Mouse (Mus musculus) embryonic facial prominence, embryonic 11.5 days (tissue): ENCODE results near the gene Fev. TPM values are rescaled to one million over a fixed set of nuclear protein-coding genes. Genes with fewer than 3 reads are reported as not detected.
A peak's percentile ranks its signal among the peaks of the same experiment; 100 is the strongest.

ENCODE experiments used
- ATAC-seq: fragments of 200-750 bp; cut with Nextera tagmentation; replicated peaks from 2 replicates; pipeline ENCODE4 v1.8.0; 2017; ENCODE audit warnings: low read depth; ENCODE audit not compliant: insufficient number of reproducible peaks, low FRiP score, low TSS enrichment
- DNase-seq: peaks from one replicate; pipeline ENCODE4 v3.0.0-alpha.2; 2015; ENCODE audit warnings: low spot score
- H3K27ac ChIP-seq: fragments of 300-500 bp; sonication (generic); replicated peaks from 2 replicates; pipeline ENCODE4 v1.5.1; 2014; ENCODE audit warnings: mild to moderate bottlenecking, low read depth, low read length, control low read depth
- H3K27me3 ChIP-seq: fragments of 300-500 bp; sonication (generic); 2 replicates; pipeline ENCODE4 v1.6.1; 2014; ENCODE audit warnings: mild to moderate bottlenecking, low read length, moderate library complexity, mixed read lengths; ENCODE audit not compliant: control insufficient read depth, insufficient read depth
- H3K36me3 ChIP-seq: fragments of 300-500 bp; sonication (generic); replicated peaks from 2 replicates; pipeline ENCODE4 v1.6.1; 2014; ENCODE audit warnings: low read depth, mild to moderate bottlenecking, low read length, moderate library complexity, mixed read lengths; ENCODE audit not compliant: control insufficient read depth, insufficient read depth
- H3K4me1 ChIP-seq: fragments of 300-500 bp; sonication (generic); 2 replicates; pipeline ENCODE4 v1.6.1; 2014; ENCODE audit warnings: low read length, mixed read lengths; ENCODE audit not compliant: control insufficient read depth, insufficient read depth
- H3K4me2 ChIP-seq: fragments of 300-500 bp; sonication (generic); 2 replicates; pipeline ENCODE4 v1.6.1; 2014; ENCODE audit warnings: low read depth, mild to moderate bottlenecking, control low read depth, low read length, moderate library complexity
- H3K4me3 ChIP-seq: fragments of 300-500 bp; sonication (generic); 2 replicates; pipeline ENCODE4 v1.5.1; 2014; ENCODE audit warnings: low read depth, low read length, control low read depth
- H3K9ac ChIP-seq: fragments of 300-500 bp; sonication (generic); replicated peaks from 2 replicates; pipeline ENCODE4 v1.6.1; 2014; ENCODE audit warnings: mild to moderate bottlenecking, control low read depth, low read length
- H3K9me3 ChIP-seq: fragments of 300-500 bp; sonication (generic); replicated peaks from 2 replicates; pipeline ENCODE4 v1.6.1; 2016; ENCODE audit warnings: mild to moderate bottlenecking, low read length, inconsistent platforms, mixed read lengths; ENCODE audit not compliant: control insufficient read depth
- WGBS: fragments of 180-500 bp; shearing (Covaris S2); extraction: QIAGEN DNeasy Blood & Tissue Kit; methylation state at CpG from one replicate; pipeline ENCODE4 v1.1.7; 2014; 5-methylcytosine and 5-hydroxymethylcytosine counted together
- polyA plus RNA-seq: library from polyadenylated mRNA; unstranded; fragments of >200 nt; fragmentation: Nextera tagmentation; extraction: Ambion mirVana; gene quantifications from 2 replicates; pipeline ENCODE4 v1.2.1, GENCODE M21; 2014

The Fev gene
- polyA plus RNA-seq, 1 experiment from 2014 or later = 0.62 TPM

GRCm38 (mm10) chr1:74855651-74856438 is 29.4 kb downstream of the Fev start:
- peaks cover 2% of the 10 kb centered on the region; the same call in 1 of the 2 replicates for H3K4me1 ChIP-seq

DNA sequence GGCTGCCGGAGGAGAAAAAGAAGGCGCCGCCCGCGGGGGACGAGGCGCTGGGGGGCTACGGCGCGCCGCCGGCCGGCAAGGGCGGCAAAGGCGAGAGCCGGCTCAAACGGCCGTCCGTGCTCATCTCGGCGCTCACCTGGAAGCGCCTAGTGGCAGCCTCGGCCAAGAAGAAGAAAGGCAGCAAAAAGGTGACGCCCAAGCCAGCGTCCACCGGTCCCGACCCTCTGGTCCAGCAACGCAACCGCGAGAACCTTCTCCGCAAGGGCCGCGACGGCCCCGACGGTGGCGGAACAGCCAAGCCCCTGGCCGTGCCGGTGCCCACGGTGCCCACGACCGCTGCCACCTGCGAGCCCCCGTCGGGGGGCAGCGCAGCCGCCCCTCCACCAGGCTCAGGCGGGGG is 30.1 kb downstream of the Fev start:
- under 1% methylated on average over 47 of the region's 48 CpGs for WGBS
- Histone ChIP-seq H3K36me3 (no peaks in the 10 kb centered on the region), H3K27ac (no peak overlapping the region), H3K4me2 (peak overlapping the region; percentile 99), H3K4me3 (peak overlapping the region; percentile 65), H3K27me3 (peaks cover 60% of the 10 kb centered on the region), H3K9me3 (no peaks in the 10 kb centered on the region), H3K9ac (peak overlapping the region; percentile 62), H3K4me1 (peaks cover 2% of the 10 kb centered on the region; the same call in 1 of the 2 replicates)
- ATAC-seq (0 out of 2 replicates have a peak, but pooled peaks have one; percentile 1), DNase-seq (peak; percentile 30)

More at GRCm38 (mm10) chr1:74855651-74856438, 29.4 kb downstream of the Fev start:
- H3K27ac ChIP-seq = no peak overlapping the region
- peak overlapping the region; percentile 62 for H3K9ac ChIP-seq
- peak overlapping the region; percentile 99 for H3K4me2 ChIP-seq
- WGBS = under 1% methylated on average over 73 of the region's 74 CpGs
- H3K36me3 ChIP-seq = no peaks in the 10 kb centered on the region
- no peaks in the 10 kb centered on the region for H3K9me3 ChIP-seq
- DNase-seq (peak; percentile 32), ATAC-seq (no peak)
- H3K27me3 ChIP-seq = peaks cover 54% of the 10 kb centered on the region
- peak overlapping the region; percentile 65 for H3K4me3 ChIP-seq

DNA sequence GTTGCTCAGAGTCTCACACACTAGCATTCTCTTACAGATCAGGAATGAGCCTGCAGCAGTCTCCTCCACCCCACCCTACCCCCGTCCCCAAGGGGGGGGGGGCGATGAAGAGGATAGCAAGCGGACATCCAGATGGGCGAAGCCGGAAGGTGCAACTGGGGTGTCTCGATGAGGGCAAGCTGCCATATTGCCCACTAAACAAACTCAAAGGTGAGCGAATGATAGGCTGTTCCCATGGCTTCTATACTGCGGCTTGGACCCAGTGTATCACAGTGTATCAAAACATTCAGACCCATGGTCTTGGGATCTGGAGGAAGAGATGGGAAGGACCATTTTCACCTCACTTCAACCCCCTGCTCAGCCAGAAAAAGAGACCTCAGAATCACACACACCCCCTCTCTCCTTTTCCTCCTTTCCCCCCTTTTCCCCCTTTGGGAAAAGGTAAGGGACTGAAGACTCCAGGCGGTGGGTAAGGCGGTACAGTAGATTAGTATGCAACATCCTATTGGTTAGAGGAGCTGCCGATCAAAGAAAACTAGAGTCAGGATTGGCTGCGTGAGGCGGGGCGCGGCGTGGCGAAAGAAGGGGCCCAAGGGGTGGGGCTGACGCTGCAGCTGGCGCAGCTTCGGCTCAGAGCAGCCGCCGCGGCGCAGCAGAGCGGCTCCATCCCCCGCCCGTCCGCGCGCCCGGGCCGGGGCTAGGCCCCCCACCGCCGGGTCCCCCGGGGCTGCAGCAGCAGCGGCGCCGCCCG is 30.7 kb downstream of the Fev start, which contains the start of gene Cdk5r2:
Gene Cdk5r2, plus strand, starts transcription at position 629 of the 751 bp plus-strand sequence.
- peak within 1 kb of the TSS; percentile 62 for H3K9ac ChIP-seq
- H3K4me2 ChIP-seq = peak within 1 kb of the TSS; percentile 99
- no peaks in the 10 kb centered on the region for H3K9me3 ChIP-seq
- DNase-seq (peak; percentile 96), ATAC-seq (peak; percentile 85)
- H3K4me3 ChIP-seq = peak within 1 kb of the TSS; percentile 65
- no peak within 1 kb of the TSS for H3K27ac ChIP-seq
- WGBS = 3% methylated on average over 31 of the region's 39 CpGs
- H3K4me1 ChIP-seq = peaks cover 2% of the 10 kb centered on the region; the same call in 1 of the 2 replicates
- peaks cover 64% of the 10 kb centered on the region for H3K27me3 ChIP-seq
- H3K36me3 ChIP-seq = no peaks in the 10 kb centered on the region

- no peaks in the 10 kb centered on the region for H3K36me3 ChIP-seq
- no peak overlapping the region for H3K4me3 ChIP-seq
- no peaks in the 10 kb centered on the region for H3K4me1 ChIP-seq
- H3K9me3 ChIP-seq = no peaks in the 10 kb centered on the region
- 14% methylated on average over 6 of the region's 6 CpGs for WGBS
- H3K9ac ChIP-seq = no peak overlapping the region
- ATAC-seq = no peak
- no peak overlapping the region for H3K27ac ChIP-seq
- peaks cover 37% of the 10 kb centered on the region for H3K27me3 ChIP-seq
- no peak for DNase-seq
- H3K4me2 ChIP-seq = no peak overlapping the region
Measured at GRCm38 (mm10) chr1:74851001-74851775, 34.0 kb downstream of the Fev start.

GRCm38 (mm10) chr1:74850251-74850650 is 35.0 kb downstream of the Fev start:
- Histone ChIP-seq H3K4me1 (no peaks in the 10 kb centered on the region), H3K9ac (no peak overlapping the region), H3K4me3 (no peak overlapping the region), H3K9me3 (no peaks in the 10 kb centered on the region), H3K27ac (no peak overlapping the region), H3K27me3 (peaks cover 28% of the 10 kb centered on the region), H3K4me2 (no peak overlapping the region), H3K36me3 (no peaks in the 10 kb centered on the region)
- ATAC-seq (no peak), DNase-seq (no peak)
- 19% methylated on average over 6 of the region's 6 CpGs for WGBS

- H3K4me2 ChIP-seq = no peak overlapping the region
- H3K36me3 ChIP-seq = no peaks in the 10 kb centered on the region
- peaks cover 23% of the 10 kb centered on the region for H3K27me3 ChIP-seq
- no peak for ATAC-seq
- DNase-seq = no peak
- H3K27ac ChIP-seq = no peak overlapping the region
- H3K9me3 ChIP-seq = no peaks in the 10 kb centered on the region
- H3K4me1 ChIP-seq = no peaks in the 10 kb centered on the region
- 63% methylated on average over 5 of the region's 5 CpGs for WGBS
- H3K4me3 ChIP-seq = no peak overlapping the region
- H3K9ac ChIP-seq = no peak overlapping the region
Measured at GRCm38 (mm10) chr1:74848946-74849345, 36.3 kb downstream of the Fev start.

DNA sequence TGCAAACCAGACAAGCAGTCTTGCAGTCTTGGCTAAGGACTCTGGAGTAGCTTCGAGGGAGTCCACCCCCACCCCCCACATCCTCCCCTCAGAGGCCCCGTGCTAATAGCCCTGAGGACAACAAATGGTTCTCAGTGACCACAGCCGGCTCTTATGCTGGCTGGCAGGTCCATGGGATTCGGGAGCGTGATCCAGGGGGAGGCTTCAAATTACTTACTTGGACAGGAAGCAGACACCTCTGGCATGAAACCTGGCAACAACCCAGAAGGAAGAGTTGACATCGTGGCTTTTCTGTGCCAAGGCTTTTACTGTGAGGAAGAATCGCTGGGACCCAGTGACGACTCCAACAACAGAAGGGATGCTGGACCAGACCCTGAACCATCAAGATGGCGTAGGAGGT is 38.9 kb downstream of the Fev start:
- ATAC-seq (no peak), DNase-seq (no peak)
- H3K27me3 ChIP-seq = peaks cover 15% of the 10 kb centered on the region
- H3K4me1 ChIP-seq = no peaks in the 10 kb centered on the region
- no peaks in the 10 kb centered on the region for H3K9me3 ChIP-seq
- no peak overlapping the region for H3K27ac ChIP-seq
- no peak overlapping the region for H3K4me2 ChIP-seq
- H3K36me3 ChIP-seq = no peaks in the 10 kb centered on the region
- no peak overlapping the region for H3K4me3 ChIP-seq
- WGBS = 32% methylated on average over 9 of the region's 9 CpGs
- H3K9ac ChIP-seq = no peak overlapping the region
